ENCODE assay signal across 20 mouse cellular contexts in genomic region chr9:31602707-31603106, GRCm38 (mm10).
DNase-seq lines count a peak whose midpoint lies in the region; ATAC-seq and TF ChIP-seq lines count a peak whose summit lies in the region.
"Had no signal": no experiment of that assay in that cellular context is flagged by ENCODE, and none has a peak within 500 bp of the region (broad histone marks: within the 10 kb centered on the region; RNA-seq: fewer than 3 reads in every experiment).

No protein-coding gene starts in this region.

- 80% methylated on average over 4 of the region's 4 CpGs for WGBS in kidney, adult 2 months
- WGBS in intestine, embryonic 15.5 days: 63% methylated on average over 4 of the region's 4 CpGs
- 74% methylated on average over 4 of the region's 4 CpGs for WGBS in stomach, embryonic 15.5 days
- 78% methylated on average over 4 of the region's 4 CpGs for WGBS in liver, embryonic 11.5 days

- no peaks in the 10 kb centered on the region for H3K9me3 ChIP-seq in intestine, embryonic 15.5 days
- no peaks in the 10 kb centered on the region for H3K9me3 ChIP-seq in stomach, embryonic 15.5 days
- H3K9me3 ChIP-seq in liver, embryonic 11.5 days (ENCODE audit: control insufficient read depth, low read length): no peaks in the 10 kb centered on the region
- H3K9me3 ChIP-seq: embryonic facial prominence, embryonic 15.5 days; forebrain, embryonic 10.5 days; G1E; heart, embryonic 13.5 days had no signal

- H3K4me1 ChIP-seq in kidney, adult 2 months (ENCODE audit: control insufficient read depth, insufficient read depth, low read length): no peaks in the 10 kb centered on the region
- no peaks in the 10 kb centered on the region for H3K4me1 ChIP-seq in intestine, embryonic 15.5 days (replicated peaks)
- H3K4me1 ChIP-seq in stomach, embryonic 15.5 days: no peaks in the 10 kb centered on the region
- no peaks in the 10 kb centered on the region for H3K4me1 ChIP-seq in liver, embryonic 11.5 days (replicated peaks; ENCODE audit: control insufficient read depth, insufficient read depth, low read length)
- H3K4me1 ChIP-seq: embryonic facial prominence, embryonic 15.5 days; forebrain, embryonic 10.5 days; heart, embryonic 13.5 days had no signal

- peak; percentile 24 for DNase-seq in kidney, adult 2 months
- DNase-seq in kidney, postnatal 10 days: no peak
- no peak for DNase-seq in liver, embryonic 11.5 days (ENCODE audit: low spot score)
- DNase-seq in layer of hippocampus, postnatal 10 days (ENCODE audit: low spot score in 2 of 2): no peak
- DNase-seq in adrenal gland, postnatal 36 days: no peak
- DNase-seq: adrenal gland, postnatal 10 days; cerebellum, adult 18-20 months; cerebellum, adult 9-11 months; gastrocnemius, postnatal 10 days; heart, postnatal 36 days had no signal

- H3K27ac ChIP-seq in kidney, adult 2 months (ENCODE audit: insufficient read depth, low read depth, low read length): no peak overlapping the region
- no peak overlapping the region for H3K27ac ChIP-seq in intestine, embryonic 15.5 days
- H3K27ac ChIP-seq in stomach, embryonic 15.5 days: no peak overlapping the region
- H3K27ac ChIP-seq in liver, embryonic 11.5 days (ENCODE audit: low read depth, low read length): no peak overlapping the region
- H3K27ac ChIP-seq: embryonic facial prominence, embryonic 15.5 days; forebrain, embryonic 10.5 days; heart, embryonic 13.5 days had no signal

- no peak for TF ChIP-seq POLR2A in kidney, adult 2 months (IDR thresholded peaks at IDR 0.05; ENCODE audit: low read depth, low read length)

- no peaks in the 10 kb centered on the region for H3K27me3 ChIP-seq in kidney, adult 2 months (replicated peaks; ENCODE audit: control insufficient read depth, insufficient read depth, low read length)
- H3K27me3 ChIP-seq in intestine, embryonic 15.5 days (replicated peaks): no peaks in the 10 kb centered on the region
- no peaks in the 10 kb centered on the region for H3K27me3 ChIP-seq in stomach, embryonic 15.5 days (replicated peaks)
- no peaks in the 10 kb centered on the region for H3K27me3 ChIP-seq in liver, embryonic 11.5 days (replicated peaks; ENCODE audit: control insufficient read depth, insufficient read depth, low read length)
- H3K27me3 ChIP-seq: embryonic facial prominence, embryonic 15.5 days; heart, embryonic 13.5 days had no signal

- H3K4me2 ChIP-seq in intestine, embryonic 15.5 days (replicated peaks): no peak overlapping the region
- H3K4me2 ChIP-seq in stomach, embryonic 15.5 days: no peak overlapping the region
- H3K4me2 ChIP-seq in liver, embryonic 11.5 days: no peak overlapping the region
- H3K4me2 ChIP-seq: embryonic facial prominence, embryonic 15.5 days; heart, embryonic 13.5 days had no signal

- H3K9ac ChIP-seq in intestine, embryonic 15.5 days: no peak overlapping the region
- H3K9ac ChIP-seq in stomach, embryonic 15.5 days: no peak overlapping the region
- no peak overlapping the region for H3K9ac ChIP-seq in liver, embryonic 11.5 days (ENCODE audit: low read depth, low read length)
- H3K9ac ChIP-seq: embryonic facial prominence, embryonic 15.5 days; heart, embryonic 13.5 days had no signal

- H3K4me3 ChIP-seq in kidney, adult 2 months (ENCODE audit: insufficient read depth, low read depth, low read length): no peak overlapping the region
- H3K4me3 ChIP-seq in intestine, embryonic 15.5 days (replicated peaks): no peak overlapping the region
- H3K4me3 ChIP-seq in stomach, embryonic 15.5 days (replicated peaks): no peak overlapping the region
- H3K4me3 ChIP-seq in liver, embryonic 11.5 days (ENCODE audit: low read depth, low read length): no peak overlapping the region
- H3K4me3 ChIP-seq: embryonic facial prominence, embryonic 15.5 days; erythroblast, embryonic 14.5 days; forebrain, embryonic 10.5 days; heart, embryonic 13.5 days had no signal

- TF ChIP-seq CTCF in kidney, adult 2 months (conservative IDR thresholded peaks at IDR 0.05; ENCODE audit: insufficient read depth, insufficient read length, low read depth, low read length): no peak

- peak; percentile 72 for ATAC-seq in CD4-positive, CD25-positive, alpha-beta regulatory T cell, adult 4 months
- ATAC-seq in intestine, embryonic 15.5 days: peak; percentile 90
- ATAC-seq in stomach, embryonic 15.5 days (ENCODE audit: insufficient read depth, low FRiP score, low read depth): peak; percentile 78; the same call in 1 of the 2 replicates
- no peak for ATAC-seq in liver, embryonic 11.5 days (replicated peaks; ENCODE audit: low FRiP score)
- ATAC-seq: forebrain, embryonic 14.5 days; hindbrain, embryonic 16.5 days had no signal

- no peaks in the 10 kb centered on the region for H3K36me3 ChIP-seq in kidney, adult 2 months (ENCODE audit: control insufficient read depth, insufficient read depth, low read length)
- no peaks in the 10 kb centered on the region for H3K36me3 ChIP-seq in intestine, embryonic 15.5 days
- no peaks in the 10 kb centered on the region for H3K36me3 ChIP-seq in stomach, embryonic 15.5 days
- no peaks in the 10 kb centered on the region for H3K36me3 ChIP-seq in liver, embryonic 11.5 days (ENCODE audit: control insufficient read depth, insufficient read depth, low read length)
- H3K36me3 ChIP-seq: embryonic facial prominence, embryonic 15.5 days; forebrain, embryonic 10.5 days; G1E; heart, embryonic 13.5 days had no signal
